Mouse (Mus musculus) activated CD4-positive, CD25-positive, alpha-beta regulatory T cell, adult 4 months (primary cell): ENCODE data around the gene Tmem144. TPM values are rescaled to one million over a fixed set of nuclear protein-coding genes. Genes with fewer than 3 reads are reported as not detected.

Experiments used
- ATAC-seq: one replicate; pipeline ENCODE4 v1.8.0; 2017
- polyA plus RNA-seq, 2 experiments: library from polyadenylated mRNA; unstranded; fragments of 100-300 nt; shearing (Covaris generic); gene quantifications; one replicate each; pipeline ENCODE4 v1.2.1; 2017

Gene Tmem144
- polyA plus RNA-seq, 2 experiments from 2014 or later: not detected

DNA sequence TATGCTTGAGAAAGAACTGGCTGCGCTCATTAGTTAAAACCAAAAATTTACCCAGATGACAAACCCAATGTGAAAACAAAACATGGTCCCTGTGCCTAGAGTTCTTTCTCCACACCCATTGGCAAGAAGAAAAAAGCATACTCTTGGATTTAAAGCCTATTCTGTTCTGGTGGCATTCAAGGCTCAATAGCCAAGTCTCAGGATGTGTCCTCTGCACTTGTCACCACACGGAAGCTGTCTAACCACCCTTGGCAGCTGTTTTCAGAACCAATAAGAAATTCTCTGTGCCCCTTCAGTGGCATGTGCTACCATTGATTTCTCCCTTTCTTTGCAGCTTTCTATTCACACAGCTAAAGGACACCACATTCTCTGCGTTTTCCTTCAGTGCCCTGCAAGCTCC is 5.6 kb upstream of the Tmem144 start:
- ATAC-seq: no peak

DNA sequence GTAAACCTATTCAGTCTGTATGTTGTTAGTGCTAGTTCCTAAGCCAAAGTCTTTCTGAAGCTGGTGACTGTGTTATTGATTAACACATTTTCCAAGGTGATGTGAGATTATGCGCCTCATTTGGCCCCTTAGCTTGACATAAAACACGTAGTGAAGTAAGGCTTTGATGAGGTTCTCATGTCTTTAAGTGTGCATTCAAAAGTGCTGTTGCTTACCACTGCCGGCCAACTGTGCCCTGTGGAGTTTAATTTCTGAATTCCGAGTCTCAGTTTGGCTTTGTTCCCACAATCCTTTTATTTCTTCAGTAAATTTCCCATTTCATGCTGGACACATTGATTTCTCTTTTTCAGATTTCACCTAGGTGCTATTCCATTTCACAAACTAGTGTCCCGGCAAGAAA is 5.2 kb upstream of the Tmem144 start:
- ATAC-seq: no peak

- no peak for ATAC-seq
Observed at GRCm38 (mm10) chr3:79852108-79852507, 465 bp downstream of the Tmem144 start.

GRCm38 (mm10) chr3:79850656-79851055 is 1.9 kb downstream of the Tmem144 start:
- ATAC-seq: no peak

GRCm38 (mm10) chr3:79849621-79850020 is 3.0 kb downstream of the Tmem144 start:
- ATAC-seq: no peak

DNA sequence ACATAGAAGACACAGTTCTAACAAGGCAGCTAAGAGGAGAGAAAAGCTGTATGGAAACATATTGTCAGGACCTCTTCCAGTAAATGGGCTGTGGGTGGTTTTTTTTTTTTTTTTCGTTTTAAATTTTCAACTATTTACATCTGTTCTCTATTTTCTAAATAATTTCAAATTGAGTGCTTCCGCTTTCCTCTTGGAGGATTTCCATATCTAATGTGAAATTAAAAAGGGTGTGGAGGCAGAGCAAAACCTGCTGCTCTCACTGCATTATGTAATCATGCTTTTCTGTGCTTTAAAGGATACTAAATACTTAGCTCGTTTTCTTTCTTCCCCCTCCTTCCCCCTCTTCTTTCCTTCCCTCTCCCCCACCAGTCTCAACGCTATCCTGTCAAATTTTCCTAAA is 3.7 kb downstream of the Tmem144 start:
- no peak for ATAC-seq

- ATAC-seq: no peak
Observed at GRCm38 (mm10) chr3:79846633-79847032, 5.9 kb downstream of the Tmem144 start.

- ATAC-seq: no peak
Observed at GRCm38 (mm10) chr3:79843999-79844398, 8.6 kb downstream of the Tmem144 start.

DNA sequence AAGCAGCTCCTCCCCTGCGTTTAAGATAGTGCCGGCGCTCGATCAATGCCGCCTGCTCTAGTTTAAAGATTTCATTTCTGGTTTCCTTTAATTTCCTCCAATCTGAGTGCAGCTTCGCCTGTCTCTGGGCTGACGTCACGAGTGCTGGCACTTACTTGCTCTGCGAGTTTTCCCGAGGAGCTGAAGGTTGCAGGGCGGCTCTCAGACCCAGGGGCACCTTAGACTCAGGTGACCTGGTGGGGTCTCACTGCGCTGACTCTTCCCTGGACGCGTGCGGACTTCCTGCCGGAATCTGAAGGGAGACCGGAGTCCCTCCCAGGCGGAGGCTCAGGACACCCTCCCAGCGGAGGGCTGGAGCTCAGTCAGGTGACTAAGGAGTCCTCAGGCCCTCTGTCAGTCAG is 10.0 kb downstream of the Tmem144 start:
- peak; percentile 92 for ATAC-seq

GRCm38 (mm10) chr3:79842165-79842564 is 10.4 kb downstream of the Tmem144 start:
- peak; percentile 83 for ATAC-seq

DNA sequence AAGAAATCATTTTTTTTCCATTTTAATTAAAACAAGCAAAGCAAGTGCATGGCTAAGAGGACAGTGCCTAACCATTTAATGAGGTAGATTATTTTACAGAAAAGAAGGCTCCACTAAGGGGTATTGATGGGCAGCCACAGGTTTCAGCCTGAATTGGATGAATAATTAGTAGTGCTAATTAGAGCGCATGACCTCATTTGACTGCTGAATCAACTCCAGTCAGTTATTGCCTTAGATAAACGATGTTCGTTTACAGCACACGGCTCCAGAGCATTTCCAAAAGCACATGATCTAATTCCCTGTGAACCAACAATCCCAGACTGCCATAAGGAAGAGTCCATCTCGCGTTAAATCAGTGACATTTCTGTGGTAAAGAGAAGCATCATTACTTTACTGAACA is 11.1 kb downstream of the Tmem144 start:
- no peak for ATAC-seq

DNA sequence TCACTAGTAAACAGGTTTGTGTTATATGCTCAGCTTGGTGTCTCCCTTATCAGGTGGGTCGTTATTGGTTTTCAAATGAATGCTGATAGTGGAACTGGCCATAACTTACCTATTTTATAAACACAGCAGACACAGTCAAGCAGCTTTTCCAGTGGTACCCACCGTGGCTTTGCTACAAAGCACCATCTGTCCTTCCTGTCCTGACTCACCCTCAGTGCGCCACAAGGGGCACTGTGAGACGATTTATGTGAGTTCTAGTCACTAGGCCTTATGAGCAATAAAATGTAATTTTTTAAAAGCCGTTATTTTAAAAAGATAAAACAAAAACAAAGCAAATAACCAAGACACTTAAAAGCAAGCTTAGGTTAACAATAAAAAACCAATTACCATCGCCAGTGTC is 13.8 kb downstream of the Tmem144 start:
- no peak for ATAC-seq

- ATAC-seq: no peak
Observed at GRCm38 (mm10) chr3:79829289-79829688, 23.3 kb downstream of the Tmem144 start.

GRCm38 (mm10) chr3:79825067-79825780 is 27.3 kb downstream of the Tmem144 start:
- no peak for ATAC-seq

DNA sequence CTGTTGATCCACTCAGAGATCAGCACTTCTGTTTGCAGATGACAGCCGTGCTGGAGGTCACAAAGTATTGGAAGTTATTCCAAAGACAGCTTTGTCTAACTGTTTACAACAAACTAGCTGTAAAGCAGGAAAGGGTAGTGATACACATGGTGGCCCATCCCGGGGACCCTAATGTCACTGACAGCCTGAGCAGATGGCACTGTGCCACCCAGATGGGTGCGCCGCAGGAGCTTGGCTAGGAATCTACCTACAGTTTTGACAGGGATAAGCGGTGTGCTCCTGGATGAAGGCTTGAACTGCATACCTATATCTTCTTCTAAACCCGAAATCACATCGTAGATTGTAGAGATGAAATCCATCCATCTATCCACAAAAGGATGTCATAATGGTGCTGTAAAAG is 29.4 kb downstream of the Tmem144 start:
- no peak for ATAC-seq

- ATAC-seq: no peak
Observed at GRCm38 (mm10) chr3:79821131-79821530, 31.4 kb downstream of the Tmem144 start.

GRCm38 (mm10) chr3:79818202-79818995 is 34.2 kb downstream of the Tmem144 start:
- ATAC-seq: no peak

- ATAC-seq: no peak
Observed at GRCm38 (mm10) chr3:79816229-79816628, 36.3 kb downstream of the Tmem144 start.

GRCm38 (mm10) chr3:79813814-79814490 is 38.6 kb downstream of the Tmem144 start:
- ATAC-seq: peak; percentile 78

DNA sequence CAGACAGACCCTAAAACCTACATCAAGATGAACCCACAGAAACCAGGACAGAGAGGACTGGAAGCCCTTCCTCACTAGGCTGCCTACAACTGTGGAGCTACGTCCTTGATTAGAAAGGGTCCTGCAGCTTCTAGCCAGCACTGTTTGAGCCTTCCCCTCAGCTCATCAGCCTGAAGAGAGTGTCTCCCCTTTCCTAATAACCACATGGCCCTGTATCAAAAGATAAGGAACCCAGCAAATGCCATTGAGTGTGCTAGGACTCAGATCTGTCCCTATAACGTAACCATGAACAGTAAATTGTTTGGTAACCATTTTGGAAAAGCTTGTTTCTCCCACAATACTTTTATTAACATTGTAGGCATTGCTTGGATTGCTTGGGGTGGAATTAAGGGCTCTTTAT is 40.5 kb downstream of the Tmem144 start:
- ATAC-seq: no peak

GRCm38 (mm10) chr3:79811632-79812031 is 40.9 kb downstream of the Tmem144 start:
- ATAC-seq: peak; percentile 21

DNA sequence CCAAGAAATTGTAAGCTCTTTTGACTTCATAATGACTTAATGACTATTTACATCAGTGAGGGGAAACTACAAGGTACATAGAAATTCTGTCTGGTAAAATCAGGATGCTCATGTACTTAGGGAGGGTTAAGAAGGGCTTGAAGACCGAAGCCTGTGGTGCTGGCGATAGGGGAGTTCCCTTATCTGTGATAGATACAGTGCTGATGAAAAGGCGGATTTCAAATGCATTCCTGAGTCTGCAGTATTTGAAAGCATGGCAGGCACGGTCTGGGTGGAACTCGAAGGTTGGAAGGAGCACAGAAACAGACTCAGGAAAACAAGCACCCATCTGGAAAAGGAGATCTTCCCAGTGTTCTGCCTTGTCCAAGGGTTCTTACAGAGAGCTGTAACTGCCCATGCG is 42.0 kb downstream of the Tmem144 start:
- ATAC-seq: no peak

GRCm38 (mm10) chr3:79809180-79809567 is 43.4 kb downstream of the Tmem144 start:
- ATAC-seq: peak; percentile 73
